Comparison of ENCODE assay signal across 7 mouse cellular contexts in the genomic region with DNA sequence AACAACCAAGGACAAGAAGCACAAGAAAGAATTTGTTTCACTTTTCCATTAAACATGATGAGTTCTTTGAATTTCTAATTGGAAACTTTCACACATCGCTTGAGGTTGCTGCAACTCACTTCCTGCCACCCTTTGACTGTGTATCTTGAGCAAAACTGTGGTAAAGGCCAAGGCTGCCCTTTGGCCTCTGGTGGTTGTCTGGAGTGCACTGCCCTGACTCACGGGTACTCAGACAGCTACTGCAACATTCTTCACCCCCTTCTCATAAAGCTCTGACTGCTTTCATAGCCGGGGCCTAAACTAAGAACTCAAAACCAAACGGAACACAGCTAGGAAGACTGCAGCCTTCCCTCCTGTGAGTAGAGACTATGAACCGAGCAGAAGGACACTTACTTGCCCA.
A peak's percentile ranks its signal among the peaks of the same experiment; 100 is the strongest.
DNase-seq lines count a peak whose midpoint lies in the region; ATAC-seq lines count a peak whose summit lies in the region.

No protein-coding gene starts in this region.

- H3K4me2 ChIP-seq in limb, embryonic 12.5 days = no peak overlapping the region
- H3K4me2 ChIP-seq in stomach, embryonic 15.5 days = no peak overlapping the region

- H3K36me3 ChIP-seq in limb, embryonic 12.5 days = no peaks in the 10 kb centered on the region
- H3K36me3 ChIP-seq in stomach, embryonic 15.5 days = no peaks in the 10 kb centered on the region

- H3K4me3 ChIP-seq in limb, embryonic 12.5 days (replicated peaks) = no peak overlapping the region
- H3K4me3 ChIP-seq in stomach, embryonic 15.5 days (replicated peaks) = no peak overlapping the region

- peak overlapping the region; percentile 57 for H3K27ac ChIP-seq in limb, embryonic 12.5 days
- peak overlapping the region; percentile 52 for H3K27ac ChIP-seq in stomach, embryonic 15.5 days

- peaks cover 18% of the 10 kb centered on the region for H3K4me1 ChIP-seq in limb, embryonic 12.5 days (replicated peaks)
- H3K4me1 ChIP-seq in stomach, embryonic 15.5 days = peaks cover 25% of the 10 kb centered on the region

- H3K27me3 ChIP-seq in limb, embryonic 12.5 days = no peaks in the 10 kb centered on the region
- no peaks in the 10 kb centered on the region for H3K27me3 ChIP-seq in stomach, embryonic 15.5 days (replicated peaks)

- H3K9ac ChIP-seq in limb, embryonic 12.5 days (replicated peaks) = no peak overlapping the region
- no peak overlapping the region for H3K9ac ChIP-seq in stomach, embryonic 15.5 days

- peak; percentile 35 for DNase-seq in thymus, postnatal 0 days (ENCODE audit: low spot score)
- no peak for DNase-seq in thymus, postnatal 4 days
- DNase-seq in fibroblast of lung, adult 2 months (ENCODE audit: low read depth) = peak; percentile 99
- DNase-seq in urinary bladder, postnatal 4 days (ENCODE audit: low spot score in 2 of 2) = no peak
- no peak for DNase-seq in cerebellum, adult 9-11 months

- H3K9me3 ChIP-seq in limb, embryonic 12.5 days = no peaks in the 10 kb centered on the region
- no peaks in the 10 kb centered on the region for H3K9me3 ChIP-seq in stomach, embryonic 15.5 days

- WGBS in limb, embryonic 12.5 days = 56% methylated on average over 5 of the region's 5 CpGs
- WGBS in stomach, embryonic 15.5 days = 66% methylated on average over 5 of the region's 5 CpGs

- ATAC-seq in limb, embryonic 12.5 days (ENCODE audit: insufficient number of reproducible peaks, insufficient read depth, low FRiP score, low TSS enrichment, low read depth) = no peak
- no peak for ATAC-seq in stomach, embryonic 15.5 days (ENCODE audit: insufficient read depth, low FRiP score, low read depth)

Comparison
In these comparisons a context has a peak if more than half of its experiments do, and no peak if none do; other contexts are left out.
1. DNase-seq: peak in thymus, postnatal 0 days (single experiment) and fibroblast of lung, adult 2 months (single experiment); none in thymus, postnatal 4 days (single experiment), urinary bladder, postnatal 4 days (0 of 2) and cerebellum, adult 9-11 months (single experiment).